Mouse (Mus musculus) CD4-positive helper T cell, adult 2 months (primary cell): ENCODE data around the gene Rbm20.

Experiments used
- DNase-seq: peaks from one replicate; pipeline ENCODE4 v3.0.0-alpha.2; 2012; ENCODE audit warnings: low read depth, missing footprints, low spot score

The Rbm20 gene

DNA sequence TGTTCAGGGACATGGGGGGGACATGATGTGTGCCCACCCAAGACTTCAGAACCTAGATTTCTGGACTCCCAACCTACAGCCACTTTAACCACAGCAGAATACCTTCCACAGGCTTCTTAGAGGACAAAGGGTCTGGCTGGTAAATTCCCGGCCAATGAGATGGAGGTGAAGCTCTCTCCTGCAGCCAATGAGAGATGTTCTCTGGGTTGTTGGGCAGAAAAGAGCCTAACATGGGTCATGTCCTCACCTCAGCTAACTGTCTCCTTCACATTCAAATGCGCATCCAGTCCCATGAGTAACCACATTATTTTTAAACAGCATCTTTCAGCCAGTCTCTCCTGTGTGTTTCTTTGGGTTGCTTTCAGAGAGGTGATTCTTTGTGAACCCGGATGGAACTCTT lies 5.7 kb upstream of the Rbm20 start:
- DNase-seq = no peak

DNA sequence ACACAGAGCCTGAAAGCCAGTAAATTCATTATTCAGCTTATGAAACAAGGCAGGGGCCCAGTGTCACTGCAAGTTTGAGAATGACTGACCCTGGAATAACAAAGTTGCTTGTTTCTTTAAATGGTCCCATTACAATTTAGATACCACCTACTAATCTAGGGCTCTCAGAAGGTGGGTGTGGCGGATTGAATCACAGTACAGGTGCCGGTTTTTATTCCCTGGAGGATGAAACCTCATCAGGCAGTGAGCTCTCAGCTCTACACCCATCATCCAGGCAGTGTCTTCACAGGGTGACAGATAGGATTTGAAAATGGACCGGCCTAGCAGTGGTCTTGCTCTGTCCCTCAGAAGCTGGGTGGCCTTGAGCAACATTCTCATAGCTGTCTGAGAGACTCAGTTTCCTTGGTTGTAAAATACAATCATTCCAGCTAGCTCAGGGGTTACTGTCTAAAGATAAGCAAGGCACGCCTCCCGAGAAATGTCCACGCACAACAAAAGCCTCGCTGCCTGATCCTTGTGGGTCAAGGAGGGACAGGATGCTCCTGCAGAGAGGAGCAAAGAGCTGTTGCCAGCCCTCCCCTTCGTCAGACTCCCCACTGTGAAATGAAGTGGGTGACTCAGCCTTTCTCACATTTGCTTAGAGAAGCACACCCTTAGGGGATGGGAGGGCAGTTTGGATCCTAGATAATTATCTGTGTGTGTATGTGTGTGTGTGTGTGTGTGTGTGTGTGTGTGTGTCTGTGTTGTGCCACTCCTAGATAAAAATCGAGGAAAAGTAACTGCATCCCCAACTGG lies 2.8 kb upstream of the Rbm20 start:
- DNase-seq = no peak

GRCm38 (mm10) chr19:53676228-53676627 lies 878 bp upstream of the Rbm20 start:
- DNase-seq = no peak

DNA sequence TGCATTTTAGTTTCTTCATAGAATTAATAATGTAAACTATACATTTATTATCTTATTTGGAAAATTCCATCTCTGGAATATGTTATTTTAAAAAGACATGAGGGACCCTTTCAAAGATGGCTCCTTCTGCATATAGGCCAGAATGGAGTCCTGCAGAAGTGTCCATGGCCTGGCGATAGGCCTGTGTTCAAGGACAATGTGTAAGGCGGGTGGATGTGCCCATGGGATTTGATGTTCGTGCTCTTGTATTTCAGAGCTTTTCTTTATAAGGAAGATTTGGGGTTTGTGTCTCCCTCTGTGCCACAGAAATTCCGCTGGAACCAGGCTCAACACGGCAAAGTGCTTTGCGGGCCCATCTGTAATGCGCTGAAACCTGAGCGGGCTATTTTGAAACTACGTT lies 2.1 kb downstream of the Rbm20 start:
- DNase-seq = no peak

GRCm38 (mm10) chr19:53679981-53680380 lies 2.9 kb downstream of the Rbm20 start:
- no peak for DNase-seq

GRCm38 (mm10) chr19:53682427-53682826 lies 5.3 kb downstream of the Rbm20 start:
- no peak for DNase-seq

GRCm38 (mm10) chr19:53687592-53687991 lies 10.5 kb downstream of the Rbm20 start:
- no peak for DNase-seq

GRCm38 (mm10) chr19:53690816-53691215 lies 13.7 kb downstream of the Rbm20 start:
- DNase-seq = no peak

- no peak for DNase-seq
Measured at GRCm38 (mm10) chr19:53694020-53694419, 16.9 kb downstream of the Rbm20 start.

DNA sequence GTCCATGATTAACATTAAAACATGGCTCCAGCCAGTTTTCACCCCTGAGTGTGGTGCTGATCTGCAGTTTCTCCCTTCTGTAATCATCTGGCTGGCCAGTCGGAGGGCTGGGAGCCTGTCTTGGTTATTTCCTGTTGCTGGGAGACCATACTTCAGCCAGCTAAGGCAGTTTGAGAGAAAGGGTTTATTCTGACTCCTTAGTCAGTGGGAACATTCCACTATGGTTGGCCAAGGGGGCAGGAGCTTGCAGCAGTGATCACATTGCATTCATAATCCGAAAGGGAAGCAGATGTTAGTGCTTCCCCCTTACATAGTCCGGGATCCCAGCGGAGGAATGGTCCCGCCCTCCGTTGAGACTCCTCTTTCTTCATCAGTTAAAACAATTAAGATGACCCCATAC lies 19.0 kb downstream of the Rbm20 start:
- DNase-seq = no peak

GRCm38 (mm10) chr19:53696655-53697054 lies 19.5 kb downstream of the Rbm20 start:
- no peak for DNase-seq

- no peak for DNase-seq
Measured at GRCm38 (mm10) chr19:53697376-53698126, 20.4 kb downstream of the Rbm20 start.

DNA sequence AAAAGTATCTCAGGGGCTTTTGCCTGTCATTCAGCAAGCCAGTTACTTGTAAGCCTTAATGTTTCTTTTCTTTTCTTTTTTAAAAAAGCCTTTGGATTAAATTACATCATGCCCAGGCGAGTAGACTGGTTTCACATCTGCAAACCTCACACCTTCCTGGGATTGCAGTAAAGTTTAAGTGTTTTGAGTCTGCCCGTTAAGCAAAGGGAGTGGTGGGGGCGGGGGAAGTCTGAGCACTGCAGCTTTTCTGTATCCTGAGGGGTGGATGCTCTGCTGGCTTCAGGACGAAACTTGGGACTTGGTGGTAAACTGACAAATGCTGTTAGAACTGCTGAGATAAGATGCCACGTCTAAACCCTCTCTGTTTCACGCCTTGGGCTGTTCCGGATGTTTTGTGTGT lies 22.6 kb downstream of the Rbm20 start:
- no peak for DNase-seq

DNA sequence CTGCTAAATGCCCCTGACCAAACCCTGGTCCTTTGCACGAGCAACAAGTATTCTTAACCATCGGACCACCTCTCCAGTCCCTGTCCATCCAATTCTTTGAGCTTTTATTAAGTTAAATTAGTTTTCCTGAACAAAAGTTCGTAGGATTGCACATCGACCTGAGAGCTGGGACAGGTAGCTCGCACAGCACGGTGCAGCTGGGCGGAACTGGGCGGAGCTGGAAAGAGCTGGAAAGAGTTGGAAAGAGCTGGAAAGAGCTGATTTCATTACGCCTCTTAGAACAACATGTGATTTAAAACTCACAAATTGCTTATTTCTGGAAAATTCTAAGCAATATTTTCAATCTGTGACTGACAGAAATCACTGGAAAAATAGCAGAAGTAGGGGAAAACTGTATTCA lies 24.3 kb downstream of the Rbm20 start:
- DNase-seq = no peak

- peak; percentile 10 for DNase-seq
Measured at GRCm38 (mm10) chr19:53704895-53705823, 28.1 kb downstream of the Rbm20 start.

DNA sequence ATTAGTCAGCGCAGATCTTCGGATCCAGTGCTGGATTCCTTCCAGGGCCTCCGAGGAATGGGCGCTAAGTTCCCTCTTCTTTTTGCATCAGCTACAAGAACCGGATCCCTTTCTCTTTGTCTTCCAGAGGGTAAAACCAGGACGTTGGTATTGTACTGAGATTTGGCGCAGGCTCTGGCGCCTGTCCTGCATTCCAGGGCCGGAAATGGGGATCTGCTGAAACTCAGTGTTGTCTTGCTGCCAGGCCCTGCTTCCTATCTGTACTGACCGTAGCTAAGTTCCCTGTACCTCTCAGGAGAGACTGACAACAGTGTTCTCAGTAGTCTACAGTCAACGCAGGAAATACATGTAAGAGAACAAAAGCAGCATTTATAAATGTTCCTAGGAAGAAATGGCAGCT lies 31.3 kb downstream of the Rbm20 start:
- no peak for DNase-seq

- no peak for DNase-seq
Measured at GRCm38 (mm10) chr19:53710861-53711260, 33.8 kb downstream of the Rbm20 start.

GRCm38 (mm10) chr19:53711261-53711890 lies 34.3 kb downstream of the Rbm20 start:
- no peak for DNase-seq

- DNase-seq = no peak
Measured at GRCm38 (mm10) chr19:53712297-53713025, 35.4 kb downstream of the Rbm20 start.

GRCm38 (mm10) chr19:53713364-53713763 lies 36.3 kb downstream of the Rbm20 start:
- no peak for DNase-seq

DNA sequence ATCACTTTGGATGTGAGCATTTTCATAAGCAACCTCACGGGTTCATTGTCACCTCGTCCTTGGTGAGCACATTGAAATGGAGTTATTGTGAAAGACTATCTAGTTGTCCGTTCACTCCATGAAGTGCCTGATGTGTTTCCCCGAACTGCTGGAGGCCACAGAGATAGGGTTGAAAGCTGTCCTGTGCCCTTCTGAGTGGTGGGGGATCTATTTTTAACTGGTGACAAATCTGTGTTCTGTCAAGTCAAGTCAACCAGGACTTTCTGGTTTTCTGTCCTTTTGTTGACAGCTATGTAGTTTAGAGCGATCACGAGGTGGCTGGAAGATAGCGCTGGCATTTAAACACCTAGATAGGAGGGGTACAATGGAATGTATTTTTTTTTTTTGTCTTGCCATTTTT lies 39.4 kb downstream of the Rbm20 start:
- DNase-seq = no peak
